ENCODE assay signal across 8 mouse cellular contexts in the genomic region with DNA sequence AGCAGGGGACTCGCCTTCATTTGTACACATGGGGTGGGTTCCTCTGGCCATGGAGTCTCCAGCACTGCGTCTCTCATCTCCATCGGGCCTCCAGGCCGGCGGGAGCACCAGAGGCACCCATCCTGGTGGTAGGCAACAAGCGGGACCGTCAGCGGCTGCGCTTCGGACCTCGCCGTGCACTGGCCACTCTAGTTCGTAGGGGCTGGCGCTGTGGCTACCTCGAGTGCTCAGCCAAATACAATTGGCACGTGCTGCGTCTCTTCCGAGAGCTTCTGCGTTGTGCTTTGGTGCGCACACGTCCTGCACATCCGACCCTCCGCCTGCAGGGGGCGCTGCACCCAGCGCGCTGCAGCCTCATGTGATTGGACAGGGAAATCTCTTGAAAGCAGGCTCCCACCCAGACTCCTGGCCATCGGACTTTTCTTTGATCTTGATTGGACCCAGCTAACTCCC. TPM values are rescaled to one million over a fixed set of nuclear protein-coding genes. Genes with fewer than 3 reads are reported as not detected.
DNase-seq lines count a peak whose midpoint lies in the region; ATAC-seq and TF ChIP-seq lines count a peak whose summit lies in the region.

No protein-coding gene starts in this region.

- peak; percentile 34 for DNase-seq in kidney, adult 2 months
- DNase-seq in right cerebral cortex, adult 18-20 months = peak; percentile 63
- no peak for DNase-seq in MN1 (ENCODE audit: low spot score)

- no peak overlapping the region for H3K9ac ChIP-seq in kidney, embryonic 16.5 days (replicated peaks; ENCODE audit: low read length)
- H3K9ac ChIP-seq in ES-Bruce4 (ENCODE audit: low read depth, poor library complexity, severe bottlenecking) = no peak overlapping the region
- H3K9ac ChIP-seq in heart, embryonic 13.5 days = no peak overlapping the region
- no peak overlapping the region for H3K9ac ChIP-seq in limb, embryonic 15.5 days

- WGBS in kidney, adult 2 months = 33% methylated on average over 27 of the region's 27 CpGs
- 13% methylated on average over 27 of the region's 27 CpGs for WGBS in kidney, embryonic 16.5 days
- 15% methylated on average over 27 of the region's 27 CpGs for WGBS in bone marrow, adult 2 months
- 9% methylated on average over 27 of the region's 27 CpGs for WGBS in heart, embryonic 13.5 days
- WGBS in limb, embryonic 15.5 days = 15% methylated on average over 27 of the region's 27 CpGs

- no peaks in the 10 kb centered on the region for H3K36me3 ChIP-seq in kidney, adult 2 months (ENCODE audit: control insufficient read depth, insufficient read depth, low read length)
- H3K36me3 ChIP-seq in kidney, embryonic 16.5 days (ENCODE audit: insufficient read depth, low read length) = no peaks in the 10 kb centered on the region
- no peaks in the 10 kb centered on the region for H3K36me3 ChIP-seq in ES-Bruce4 (ENCODE audit: control insufficient read depth, insufficient read depth, low read length, poor library complexity, severe bottlenecking)
- peaks cover 9% of the 10 kb centered on the region for H3K36me3 ChIP-seq in heart, embryonic 13.5 days
- peaks cover 6% of the 10 kb centered on the region for H3K36me3 ChIP-seq in limb, embryonic 15.5 days

- peak; percentile 60; the same call in 1 of the 2 replicates for TF ChIP-seq EP300 in ES-Bruce4 (IDR thresholded peaks at IDR 0.05; ENCODE audit: insufficient read depth, low read depth, low read length)

- no peaks in the 10 kb centered on the region for H3K27me3 ChIP-seq in kidney, adult 2 months (replicated peaks; ENCODE audit: control insufficient read depth, insufficient read depth, low read length)
- H3K27me3 ChIP-seq in kidney, embryonic 16.5 days (ENCODE audit: insufficient read depth, low read length) = peaks cover 48% of the 10 kb centered on the region
- H3K27me3 ChIP-seq in ES-Bruce4 (ENCODE audit: control insufficient read depth, insufficient read depth, low read length, poor library complexity, severe bottlenecking) = 0 out of 2 replicates have a peak, but pooled peaks cover 3% of the 10 kb centered on the region
- peaks cover 96% of the 10 kb centered on the region for H3K27me3 ChIP-seq in heart, embryonic 13.5 days (replicated peaks)
- H3K27me3 ChIP-seq in limb, embryonic 15.5 days = peaks cover 90% of the 10 kb centered on the region

- no peak for TF ChIP-seq POLR2A in kidney, adult 2 months (IDR thresholded peaks at IDR 0.05; ENCODE audit: low read depth, low read length)
- no peak for TF ChIP-seq POLR2A in ES-Bruce4 (IDR thresholded peaks at IDR 0.05; ENCODE audit: insufficient read depth, low read length)
- TF ChIP-seq POLR2A in bone marrow, adult 2 months (IDR thresholded peaks at IDR 0.05; ENCODE audit: borderline replicate concordance, control insufficient read depth, low read depth, low read length) = peak; percentile 19; the same call in 1 of the 2 replicates

- no peak overlapping the region for H3K4me2 ChIP-seq in kidney, embryonic 16.5 days (replicated peaks; ENCODE audit: low read depth, low read length)
- H3K4me2 ChIP-seq in heart, embryonic 13.5 days = peak overlapping the region; percentile 97; the same call in 1 of the 2 replicates
- no peak overlapping the region for H3K4me2 ChIP-seq in limb, embryonic 15.5 days

- no peak overlapping the region for H3K27ac ChIP-seq in kidney, adult 2 months (ENCODE audit: insufficient read depth, low read depth, low read length)
- no peak overlapping the region for H3K27ac ChIP-seq in kidney, embryonic 16.5 days (ENCODE audit: low read length)
- H3K27ac ChIP-seq in ES-Bruce4 (ENCODE audit: insufficient read depth, low read length) = no peak overlapping the region
- no peak overlapping the region for H3K27ac ChIP-seq in bone marrow, adult 2 months (ENCODE audit: control insufficient read depth, insufficient read depth, low read depth, low read length, poor library complexity)
- H3K27ac ChIP-seq in heart, embryonic 13.5 days (replicated peaks) = no peak overlapping the region
- H3K27ac ChIP-seq in limb, embryonic 15.5 days = no peak overlapping the region

- H3K4me3 ChIP-seq in kidney, adult 2 months (ENCODE audit: insufficient read depth, low read depth, low read length) = no peak overlapping the region
- no peak overlapping the region for H3K4me3 ChIP-seq in kidney, embryonic 16.5 days (ENCODE audit: low read length)
- H3K4me3 ChIP-seq in ES-Bruce4 (ENCODE audit: low read depth, low read length) = no peak overlapping the region
- H3K4me3 ChIP-seq in bone marrow, adult 2 months (replicated peaks; ENCODE audit: control insufficient read depth, low read depth, low read length) = no peak overlapping the region
- H3K4me3 ChIP-seq in heart, embryonic 13.5 days = peak overlapping the region; percentile 15; the same call in 1 of the 2 replicates
- peak overlapping the region; percentile 51; the same call in 1 of the 2 replicates for H3K4me3 ChIP-seq in limb, embryonic 15.5 days

- ATAC-seq in kidney, embryonic 16.5 days (ENCODE audit: low FRiP score, low TSS enrichment) = no peak
- no peak for ATAC-seq in heart, embryonic 13.5 days (ENCODE audit: extremely low read depth, insufficient number of reproducible peaks, low FRiP score, low TSS enrichment)
- ATAC-seq in limb, embryonic 15.5 days (ENCODE audit: insufficient number of reproducible peaks, low FRiP score, low TSS enrichment, low read depth) = no peak

- H3K9me3 ChIP-seq in kidney, embryonic 16.5 days (ENCODE audit: low read length) = no peaks in the 10 kb centered on the region
- H3K9me3 ChIP-seq in ES-Bruce4 (replicated peaks; ENCODE audit: control insufficient read depth, insufficient read depth, low read length, poor library complexity, severe bottlenecking) = no peaks in the 10 kb centered on the region
- H3K9me3 ChIP-seq in heart, embryonic 13.5 days = no peaks in the 10 kb centered on the region
- H3K9me3 ChIP-seq in limb, embryonic 15.5 days = no peaks in the 10 kb centered on the region

- H3K4me1 ChIP-seq in kidney, adult 2 months (ENCODE audit: control insufficient read depth, insufficient read depth, low read length) = peaks cover 16% of the 10 kb centered on the region
- H3K4me1 ChIP-seq in kidney, embryonic 16.5 days (ENCODE audit: insufficient read depth, low read length) = peaks cover 72% of the 10 kb centered on the region
- peaks cover 10% of the 10 kb centered on the region for H3K4me1 ChIP-seq in ES-Bruce4 (ENCODE audit: control insufficient read depth, insufficient read depth, low read length)
- no peaks in the 10 kb centered on the region; the same call in 1 of the 2 replicates for H3K4me1 ChIP-seq in bone marrow, adult 2 months (ENCODE audit: control insufficient read depth, insufficient read depth, low read length)
- peaks cover 68% of the 10 kb centered on the region for H3K4me1 ChIP-seq in heart, embryonic 13.5 days
- H3K4me1 ChIP-seq in limb, embryonic 15.5 days = peaks cover 77% of the 10 kb centered on the region

- TF ChIP-seq CTCF in kidney, adult 2 months (conservative IDR thresholded peaks at IDR 0.05; ENCODE audit: insufficient read depth, insufficient read length, low read depth, low read length) = peak; percentile 72
- TF ChIP-seq CTCF in ES-Bruce4 (IDR thresholded peaks at IDR 0.05; ENCODE audit: low read depth, low read length) = peak; percentile 99
- TF ChIP-seq CTCF in bone marrow, adult 2 months (IDR thresholded peaks at IDR 0.05; ENCODE audit: control insufficient read depth, insufficient read depth, low read length) = peak; percentile 81

RNA-seq across cellular contexts. Expression of a gene that starts 1.8 kb away (rescaled TPM):
- 1.1 and 1.3 TPM in 2 replicates for polyA plus RNA-seq in kidney, adult 2 months (2012; rRNA removed)
- polyA plus RNA-seq in kidney, embryonic 16.5 days (2015; fragmentation: Nextera tagmentation; extraction: Ambion mirVana) = 2.9 and 3.0 TPM in 2 replicates
- polyA plus RNA-seq in ES-Bruce4 (2011; ENCODE audit: insufficient read depth, insufficient read length, low read depth, missing spikeins) = 4.2 and 4.4 TPM in 2 replicates
- polyA plus RNA-seq in bone marrow, adult 2 months (2011; ENCODE audit: insufficient read depth, insufficient read length, low replicate concordance, missing spikeins) = 6.6 TPM in 1 of 2 replicates, not detected in the other
- 0.59 and 0.70 TPM in 2 replicates for polyA plus RNA-seq in heart, embryonic 13.5 days (2015; fragmentation: Nextera tagmentation; extraction: Ambion mirVana)
- 7.1 and 8.6 TPM in 2 replicates for polyA plus RNA-seq in limb, embryonic 15.5 days (2015; fragmentation: Nextera tagmentation; extraction: Ambion mirVana)

RNA-seq across cellular contexts. Expression of a gene that starts 5.4 kb away (rescaled TPM):
- 40.2 and 48.3 TPM in 2 replicates for polyA plus RNA-seq in kidney, adult 2 months (2012; rRNA removed)
- polyA plus RNA-seq in kidney, embryonic 16.5 days (2015; fragmentation: Nextera tagmentation; extraction: Ambion mirVana) = 28.4 and 28.7 TPM in 2 replicates
- polyA plus RNA-seq in ES-Bruce4 (2011; ENCODE audit: insufficient read depth, insufficient read length, low read depth, missing spikeins) = 28.4 and 31.8 TPM in 2 replicates
- 40.2 and 78.2 TPM in 2 replicates for polyA plus RNA-seq in bone marrow, adult 2 months (2011; ENCODE audit: insufficient read depth, insufficient read length, low replicate concordance, missing spikeins)
- 21.0 TPM in 2 replicates for polyA plus RNA-seq in heart, embryonic 13.5 days (2015; fragmentation: Nextera tagmentation; extraction: Ambion mirVana)
- polyA plus RNA-seq in limb, embryonic 15.5 days (2015; fragmentation: Nextera tagmentation; extraction: Ambion mirVana) = 32.3 and 34.4 TPM in 2 replicates

RNA-seq across cellular contexts. Expression of a gene that starts 39.0 kb away (rescaled TPM):
- polyA plus RNA-seq in kidney, adult 2 months (2012; rRNA removed) = 26.4 and 35.6 TPM in 2 replicates
- polyA plus RNA-seq in kidney, embryonic 16.5 days (2015; fragmentation: Nextera tagmentation; extraction: Ambion mirVana) = 35.1 and 39.0 TPM in 2 replicates
- polyA plus RNA-seq in ES-Bruce4 (2011; ENCODE audit: insufficient read depth, insufficient read length, low read depth, missing spikeins) = 18.3 and 20.3 TPM in 2 replicates
- 13.8 and 14.7 TPM in 2 replicates for polyA plus RNA-seq in bone marrow, adult 2 months (2011; ENCODE audit: insufficient read depth, insufficient read length, low replicate concordance, missing spikeins)
- polyA plus RNA-seq in heart, embryonic 13.5 days (2015; fragmentation: Nextera tagmentation; extraction: Ambion mirVana) = 28.2 and 34.3 TPM in 2 replicates
- polyA plus RNA-seq in limb, embryonic 15.5 days (2015; fragmentation: Nextera tagmentation; extraction: Ambion mirVana) = 23.1 and 26.1 TPM in 2 replicates

RNA-seq across cellular contexts. Expression of a gene that starts 39.3 kb away (rescaled TPM):
- 204 and 218 TPM in 2 replicates for polyA plus RNA-seq in kidney, adult 2 months (2012; rRNA removed)
- 859 and 884 TPM in 2 replicates for polyA plus RNA-seq in kidney, embryonic 16.5 days (2015; fragmentation: Nextera tagmentation; extraction: Ambion mirVana)
- polyA plus RNA-seq in ES-Bruce4 (2011; ENCODE audit: insufficient read depth, insufficient read length, low read depth, missing spikeins) = 1,045 and 1,093 TPM in 2 replicates
- polyA plus RNA-seq in bone marrow, adult 2 months (2011; ENCODE audit: insufficient read depth, insufficient read length, low replicate concordance, missing spikeins) = 342 and 464 TPM in 2 replicates
- polyA plus RNA-seq in heart, embryonic 13.5 days (2015; fragmentation: Nextera tagmentation; extraction: Ambion mirVana) = 435 and 450 TPM in 2 replicates
- polyA plus RNA-seq in limb, embryonic 15.5 days (2015; fragmentation: Nextera tagmentation; extraction: Ambion mirVana) = 655 and 680 TPM in 2 replicates

Comparison
In these comparisons a context has a peak if more than half of its experiments do, and no peak if none do; other contexts are left out.
1. H3K4me3 ChIP-seq: peak in heart, embryonic 13.5 days (single experiment) and limb, embryonic 15.5 days (single experiment); none in kidney, adult 2 months (single experiment), kidney, embryonic 16.5 days (single experiment), ES-Bruce4 (single experiment) and bone marrow, adult 2 months (single experiment).
2. Peak in every context shown above with its lines, with median percentiles within 50 percentile points of each other: CTCF ChIP-seq.